8 mouse cellular contexts compared by ENCODE assay signal in genomic region chr9:44772750-44773651, GRCm38 (mm10). TPM values are rescaled to one million over a fixed set of nuclear protein-coding genes. Genes with fewer than 3 reads are reported as not detected.
DNase-seq lines count a peak whose midpoint lies in the region; ATAC-seq and TF ChIP-seq lines count a peak whose summit lies in the region.

No protein-coding gene starts in this region.

- ATAC-seq in forebrain, embryonic 11.5 days (replicated peaks; ENCODE audit: low FRiP score): peak; percentile 97
- peak; percentile 98 for ATAC-seq in heart, embryonic 16.5 days (replicated peaks; ENCODE audit: extremely low read depth, insufficient read depth, low FRiP score)
- ATAC-seq in liver, embryonic 15.5 days (ENCODE audit: insufficient read depth): peak; percentile 99
- ATAC-seq in neural tube, embryonic 12.5 days (ENCODE audit: low FRiP score, low read depth): peak; percentile 97

- peaks cover 4 to 24% of the 10 kb centered on the region in 2 experiments for H3K36me3 ChIP-seq in CH12.LX (replicated peaks in 1 of 2; ENCODE audit: control insufficient read depth in 1 of 2, insufficient read depth in 1 of 2, low read length in 1 of 2)
- no peaks in the 10 kb centered on the region for H3K36me3 ChIP-seq in forebrain, embryonic 11.5 days (ENCODE audit: control insufficient read depth, insufficient read depth, low read length)
- H3K36me3 ChIP-seq in heart, embryonic 16.5 days (ENCODE audit: control insufficient read depth, insufficient read depth): peaks cover 13% of the 10 kb centered on the region
- H3K36me3 ChIP-seq in liver, embryonic 15.5 days (replicated peaks): peaks cover 4% of the 10 kb centered on the region; the same call in 1 of the 2 replicates
- peaks cover 15% of the 10 kb centered on the region for H3K36me3 ChIP-seq in neural tube, embryonic 12.5 days

- in situ Hi-C loops in CH12.LX (cut with MboI; ENCODE audit: low pct_ligation_motif_present, low pct_unique_long_range_greater_than_20kb, low sequenced_read_pairs): no loop called here

- peak overlapping the region; percentile 76 to 96 (median 91) for H3K4me3 ChIP-seq in CH12.LX (replicated peaks in 1 of 3; ENCODE audit: low read depth in 2 of 3, low read length in 2 of 3, poor library complexity in 1 of 3)
- H3K4me3 ChIP-seq in forebrain, embryonic 11.5 days (ENCODE audit: low read depth, low read length): peak overlapping the region; percentile 55
- H3K4me3 ChIP-seq in heart, embryonic 16.5 days (ENCODE audit: low read length): peak overlapping the region; percentile 73
- H3K4me3 ChIP-seq in liver, embryonic 15.5 days (replicated peaks): peak overlapping the region; percentile 79
- H3K4me3 ChIP-seq in neural tube, embryonic 12.5 days: peak overlapping the region; percentile 66

- peak; percentile 94 for DNase-seq in CH12.LX (ENCODE audit: extremely low read depth)
- DNase-seq in c-Kit-positive CD71-positive TER-119-negative erythroid progenitor cells, embryonic 14.5 days (ENCODE audit: low read depth): peak; percentile 97
- DNase-seq in forebrain, embryonic 11.5 days (ENCODE audit: low spot score): peak; percentile 96
- DNase-seq in kidney, postnatal 36 days: peak; percentile 97
- peak; percentile 91 for DNase-seq in telencephalon, adult 2 months (ENCODE audit: low read depth, low spot score)

- H3K9ac ChIP-seq in CH12.LX (ENCODE audit: insufficient read depth, low read depth): peak overlapping the region; percentile 96
- peak overlapping the region; percentile 85 for H3K9ac ChIP-seq in forebrain, embryonic 11.5 days (ENCODE audit: low read length)
- peak overlapping the region; percentile 85 for H3K9ac ChIP-seq in heart, embryonic 16.5 days (ENCODE audit: low read length)
- H3K9ac ChIP-seq in liver, embryonic 15.5 days: peak overlapping the region; percentile 64
- H3K9ac ChIP-seq in neural tube, embryonic 12.5 days: peak overlapping the region; percentile 77

- H3K79me2 ChIP-seq in CH12.LX (replicated peaks; ENCODE audit: control insufficient read depth, extremely low read depth, insufficient read depth, poor library complexity, severe bottlenecking): peaks cover 9% of the 10 kb centered on the region

- WGBS in forebrain, embryonic 11.5 days: under 1% methylated on average over 41 of the region's 41 CpGs
- under 1% methylated on average over 41 of the region's 41 CpGs for WGBS in heart, embryonic 16.5 days
- WGBS in liver, embryonic 15.5 days (ENCODE audit: insufficient replicate concordance): under 1% methylated on average over 41 of the region's 41 CpGs
- WGBS in neural tube, embryonic 12.5 days: under 1% methylated on average over 41 of the region's 41 CpGs

- TF ChIP-seq EP300 in CH12.LX (IDR thresholded peaks at IDR 0.05; ENCODE audit: low read length): no peak

- H3K9me3 ChIP-seq in CH12.LX (replicated peaks; ENCODE audit: low read length): no peaks in the 10 kb centered on the region
- H3K9me3 ChIP-seq in forebrain, embryonic 11.5 days (ENCODE audit: control insufficient read depth, low read length): no peaks in the 10 kb centered on the region
- H3K9me3 ChIP-seq in heart, embryonic 16.5 days (replicated peaks; ENCODE audit: control insufficient read depth, low read length): no peaks in the 10 kb centered on the region
- no peaks in the 10 kb centered on the region for H3K9me3 ChIP-seq in liver, embryonic 15.5 days (replicated peaks)
- H3K9me3 ChIP-seq in neural tube, embryonic 12.5 days: no peaks in the 10 kb centered on the region

- H3K4me1 ChIP-seq in CH12.LX (ENCODE audit: control insufficient read depth in 1 of 2, insufficient read depth in 2 of 2): peaks cover 3 to 30% of the 10 kb centered on the region in 2 experiments
- no peaks in the 10 kb centered on the region for H3K4me1 ChIP-seq in forebrain, embryonic 11.5 days (replicated peaks; ENCODE audit: control insufficient read depth, insufficient read depth, low read length)
- H3K4me1 ChIP-seq in heart, embryonic 16.5 days (ENCODE audit: control insufficient read depth, insufficient read depth, low read length): peaks cover 3% of the 10 kb centered on the region
- H3K4me1 ChIP-seq in liver, embryonic 15.5 days (replicated peaks): peaks cover 25% of the 10 kb centered on the region
- peaks cover 9% of the 10 kb centered on the region for H3K4me1 ChIP-seq in neural tube, embryonic 12.5 days

- dilution Hi-C loops in CH12.LX (cut with MboI; ENCODE audit: extremely low pct_ligation_motif_present, extremely low pct_unique_long_range_greater_than_20kb, low sequenced_read_pairs): no loop called here

- no peaks in the 10 kb centered on the region for H3K27me3 ChIP-seq in CH12.LX (replicated peaks)
- no peaks in the 10 kb centered on the region for H3K27me3 ChIP-seq in forebrain, embryonic 11.5 days (ENCODE audit: control insufficient read depth, insufficient read depth, low read length)
- H3K27me3 ChIP-seq in heart, embryonic 16.5 days (ENCODE audit: control insufficient read depth, insufficient read depth, low read length): no peaks in the 10 kb centered on the region
- H3K27me3 ChIP-seq in liver, embryonic 15.5 days: no peaks in the 10 kb centered on the region
- H3K27me3 ChIP-seq in neural tube, embryonic 12.5 days (replicated peaks): no peaks in the 10 kb centered on the region

- peak; percentile 73; the same call in 1 of the 2 replicates for TF ChIP-seq POLR2A in CH12.LX (IDR thresholded peaks at IDR 0.05; ENCODE audit: low read depth, low read length)

- peak; percentile 74 to 88 for TF ChIP-seq CTCF in CH12.LX (conservative IDR thresholded peaks at IDR 0.05 in 1 of 2, IDR thresholded peaks at IDR 0.05 in 1 of 2; ENCODE audit: low read depth in 2 of 2, low read length in 2 of 2)

- H3K27ac ChIP-seq in CH12.LX (ENCODE audit: insufficient read depth, low read depth): peak overlapping the region; percentile 91
- peak overlapping the region; percentile 63; the same call in 1 of the 2 replicates for H3K27ac ChIP-seq in forebrain, embryonic 11.5 days (ENCODE audit: low read depth, low read length)
- H3K27ac ChIP-seq in heart, embryonic 16.5 days (ENCODE audit: low read length): peak overlapping the region; percentile 82
- H3K27ac ChIP-seq in liver, embryonic 15.5 days (replicated peaks): peak overlapping the region; percentile 79
- peak overlapping the region; percentile 53 for H3K27ac ChIP-seq in neural tube, embryonic 12.5 days

- peak; percentile 38 for TF ChIP-seq RAD21 in CH12.LX (IDR thresholded peaks at IDR 0.05; ENCODE audit: low read depth, low read length)

- H3K4me2 ChIP-seq in CH12.LX (ENCODE audit: insufficient read depth, low read depth, poor library complexity, severe bottlenecking): peak overlapping the region; percentile 90
- H3K4me2 ChIP-seq in forebrain, embryonic 11.5 days (ENCODE audit: low read depth, low read length, severe bottlenecking): peak overlapping the region; percentile 88
- peak overlapping the region; percentile 86 for H3K4me2 ChIP-seq in heart, embryonic 16.5 days (ENCODE audit: low read depth, low read length)
- peak overlapping the region; percentile 94 for H3K4me2 ChIP-seq in liver, embryonic 15.5 days
- peak overlapping the region; percentile 73 for H3K4me2 ChIP-seq in neural tube, embryonic 12.5 days (replicated peaks)

RNA-seq across cellular contexts. Expression of gene Ift46, which starts 5.3 kb away (rescaled TPM):
- total RNA-seq in CH12.LX (2012; rRNA removed) (49.8 and 51.4 TPM in 2 replicates), CH12.LX (2014; rRNA removed) (57.7 and 60.7 TPM in 2 replicates)
- polyA plus RNA-seq in CH12.LX (2012; ENCODE audit: insufficient read length, low read depth): 77.7 and 80.0 TPM in 2 replicates
- polyA plus RNA-seq in forebrain, embryonic 11.5 days (2014; fragmentation: Nextera tagmentation; extraction: Ambion mirVana): 121 TPM in 2 replicates
- polyA plus RNA-seq in heart, embryonic 16.5 days (2015; fragmentation: Nextera tagmentation; extraction: Ambion mirVana): 56.9 and 65.2 TPM in 2 replicates
- polyA plus RNA-seq in liver, embryonic 15.5 days (2015; fragmentation: Nextera tagmentation; extraction: Ambion mirVana): 16.7 and 19.0 TPM in 2 replicates
- 150 and 155 TPM in 2 replicates for polyA plus RNA-seq in neural tube, embryonic 12.5 days (2016; fragmentation: Nextera tagmentation; extraction: Ambion mirVana)

RNA-seq across cellular contexts. Expression of gene Arcn1, which starts 5.4 kb away (rescaled TPM):
- total RNA-seq in CH12.LX (2012; rRNA removed) (79.4 and 95.2 TPM in 2 replicates), CH12.LX (2014; rRNA removed) (145 and 150 TPM in 2 replicates)
- polyA plus RNA-seq in CH12.LX (2012; ENCODE audit: insufficient read length, low read depth): 127 and 146 TPM in 2 replicates
- polyA plus RNA-seq in forebrain, embryonic 11.5 days (2014; fragmentation: Nextera tagmentation; extraction: Ambion mirVana): 171 and 185 TPM in 2 replicates
- polyA plus RNA-seq in heart, embryonic 16.5 days (2015; fragmentation: Nextera tagmentation; extraction: Ambion mirVana): 120 and 132 TPM in 2 replicates
- 87.1 and 89.2 TPM in 2 replicates for polyA plus RNA-seq in liver, embryonic 15.5 days (2015; fragmentation: Nextera tagmentation; extraction: Ambion mirVana)
- 169 and 182 TPM in 2 replicates for polyA plus RNA-seq in neural tube, embryonic 12.5 days (2016; fragmentation: Nextera tagmentation; extraction: Ambion mirVana)

RNA-seq across cellular contexts. Expression of gene Tmem25, which starts 26.1 kb away (rescaled TPM):
- total RNA-seq in CH12.LX (2012; rRNA removed) (0.25 TPM in 2 replicates), CH12.LX (2014; rRNA removed) (0.16 and 0.28 TPM in 2 replicates)
- 0.44 and 1.5 TPM in 2 replicates for polyA plus RNA-seq in CH12.LX (2012; ENCODE audit: insufficient read length, low read depth)
- polyA plus RNA-seq in forebrain, embryonic 11.5 days (2014; fragmentation: Nextera tagmentation; extraction: Ambion mirVana): 2.4 and 3.6 TPM in 2 replicates
- polyA plus RNA-seq in heart, embryonic 16.5 days (2015; fragmentation: Nextera tagmentation; extraction: Ambion mirVana): 2.7 TPM in 2 replicates
- polyA plus RNA-seq in liver, embryonic 15.5 days (2015; fragmentation: Nextera tagmentation; extraction: Ambion mirVana): 3.2 and 4.9 TPM in 2 replicates
- polyA plus RNA-seq in neural tube, embryonic 12.5 days (2016; fragmentation: Nextera tagmentation; extraction: Ambion mirVana): 8.0 and 9.0 TPM in 2 replicates

RNA-seq across cellular contexts. Expression of gene Ttc36, which starts 29.9 kb away (rescaled TPM):
- 0.68 TPM in 1 of 2 replicates, not detected in the other for total RNA-seq in CH12.LX (2012; rRNA removed)
- not detected in 2 replicates for total RNA-seq in CH12.LX (2014; rRNA removed)
- 0.37 and 0.51 TPM in 2 replicates for polyA plus RNA-seq in CH12.LX (2012; ENCODE audit: insufficient read length, low read depth)
- polyA plus RNA-seq in forebrain, embryonic 11.5 days (2014; fragmentation: Nextera tagmentation; extraction: Ambion mirVana): not detected in 2 replicates
- polyA plus RNA-seq in heart, embryonic 16.5 days (2015; fragmentation: Nextera tagmentation; extraction: Ambion mirVana): 0.39 and 1.1 TPM in 2 replicates
- 127 and 154 TPM in 2 replicates for polyA plus RNA-seq in liver, embryonic 15.5 days (2015; fragmentation: Nextera tagmentation; extraction: Ambion mirVana)
- polyA plus RNA-seq in neural tube, embryonic 12.5 days (2016; fragmentation: Nextera tagmentation; extraction: Ambion mirVana): 0.28 TPM in 1 of 2 replicates, not detected in the other

RNA-seq across cellular contexts. Expression of gene Phldb1, which starts 38.0 kb away (rescaled TPM):
- total RNA-seq in CH12.LX (2012; rRNA removed) (10.1 and 14.6 TPM in 2 replicates), CH12.LX (2014; rRNA removed) (7.9 and 9.7 TPM in 2 replicates)
- polyA plus RNA-seq in CH12.LX (2012; ENCODE audit: insufficient read length, low read depth): 15.1 and 18.3 TPM in 2 replicates
- 43.5 and 46.0 TPM in 2 replicates for polyA plus RNA-seq in forebrain, embryonic 11.5 days (2014; fragmentation: Nextera tagmentation; extraction: Ambion mirVana)
- polyA plus RNA-seq in heart, embryonic 16.5 days (2015; fragmentation: Nextera tagmentation; extraction: Ambion mirVana): 25.9 and 30.4 TPM in 2 replicates
- 2.5 and 2.7 TPM in 2 replicates for polyA plus RNA-seq in liver, embryonic 15.5 days (2015; fragmentation: Nextera tagmentation; extraction: Ambion mirVana)
- 58.9 and 61.6 TPM in 2 replicates for polyA plus RNA-seq in neural tube, embryonic 12.5 days (2016; fragmentation: Nextera tagmentation; extraction: Ambion mirVana)

Comparison
In these comparisons a context has a peak if more than half of its experiments do, and no peak if none do; other contexts are left out.
1. Peak in every context shown above with its lines: DNase-seq, ATAC-seq, H3K4me3 ChIP-seq and H3K27ac ChIP-seq.